Mouse (Mus musculus): ENCODE measurements around the gene Ccdc13.
A peak's percentile ranks its signal among the peaks of the same experiment; 100 is the strongest.

The Ccdc13 gene

DNA sequence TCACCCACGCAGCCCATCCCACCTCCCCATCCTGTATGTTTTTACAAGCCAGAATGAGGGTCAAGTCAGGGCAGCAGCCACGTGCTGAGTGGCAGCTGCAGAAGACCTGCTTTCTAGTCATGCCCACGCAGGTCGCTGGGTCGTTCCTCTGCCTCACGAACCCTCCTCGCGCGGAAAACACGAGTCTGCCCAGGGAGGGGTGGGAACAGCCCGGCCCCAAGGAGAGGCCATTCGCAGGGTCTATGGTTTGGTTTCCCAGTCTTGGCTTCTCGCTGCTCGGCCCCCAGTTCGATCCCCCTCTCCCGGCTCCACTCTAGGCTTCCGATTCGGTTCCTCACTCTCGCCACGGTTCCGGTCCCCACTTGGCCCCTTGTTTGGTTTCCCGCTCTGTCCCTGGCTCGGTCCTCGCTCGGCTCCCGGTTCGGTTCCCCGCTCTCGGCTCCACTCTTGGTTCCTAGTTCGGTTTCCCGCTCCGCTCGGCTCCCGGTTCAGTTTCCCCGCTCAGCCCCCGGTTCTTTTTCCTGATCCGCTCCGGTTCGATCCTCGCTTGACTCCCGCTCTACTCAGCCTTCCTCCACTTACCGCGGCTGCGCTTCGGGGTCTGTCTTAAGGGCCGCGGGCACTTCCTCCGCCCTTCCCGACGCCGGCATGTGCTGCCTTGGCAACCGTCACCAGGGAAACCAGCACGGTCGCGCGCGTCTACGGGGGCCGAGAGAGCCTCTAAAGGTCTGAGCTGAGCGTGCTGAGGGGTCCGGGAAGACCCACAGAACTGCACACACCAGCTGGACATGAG is at the start of gene Ccdc13:
Gene Ccdc13, minus strand, starts transcription at position 633 of the 793 bp plus-strand sequence.
- DNase-seq (ENCODE audit: low read depth, low spot score) = peak; percentile 77

DNA sequence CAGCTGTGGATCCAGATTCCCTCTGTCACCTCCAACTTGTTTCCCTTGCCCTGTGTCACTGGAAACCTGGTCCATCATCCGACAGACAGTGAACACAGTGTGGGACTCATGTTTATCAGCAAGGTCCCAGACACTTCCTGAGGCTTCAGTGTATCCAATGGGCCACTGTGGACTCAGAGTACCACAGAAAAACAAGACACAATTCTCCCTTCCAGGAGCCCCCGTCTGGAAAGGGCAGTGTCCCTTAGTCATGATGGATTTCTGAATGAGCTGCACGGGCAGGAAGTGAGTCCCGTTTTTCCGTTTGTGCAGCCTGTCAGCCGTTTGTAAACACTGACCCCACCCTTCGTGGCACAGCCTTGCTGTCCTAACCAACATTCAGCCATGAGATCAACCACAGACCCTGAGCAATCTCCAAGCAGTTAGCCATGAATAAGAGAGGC is 42.8 kb upstream of the Ccdc13 start:
- no peak for DNase-seq (ENCODE audit: low read depth, low spot score)

DNA sequence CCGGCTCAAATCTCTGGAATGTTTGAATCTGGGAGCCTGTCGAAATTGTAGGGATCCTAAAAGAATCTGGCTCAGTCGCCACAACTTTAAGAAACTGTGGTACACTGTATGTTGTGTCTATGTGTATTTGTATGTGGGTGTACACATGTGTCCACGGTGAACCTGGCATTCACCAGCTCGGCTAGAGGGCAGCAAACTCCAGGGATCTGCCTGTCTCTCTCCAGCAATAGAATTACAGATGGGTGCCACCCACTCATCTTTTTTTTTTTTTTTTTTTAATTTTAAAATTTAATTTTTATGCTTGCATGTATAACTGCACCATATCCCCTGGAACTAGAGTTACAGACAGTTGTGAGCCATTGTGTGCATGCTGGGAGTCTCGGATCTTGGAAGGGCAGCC is 42.0 kb upstream of the Ccdc13 start:
- no peak for DNase-seq (ENCODE audit: low read depth, low spot score)

DNA sequence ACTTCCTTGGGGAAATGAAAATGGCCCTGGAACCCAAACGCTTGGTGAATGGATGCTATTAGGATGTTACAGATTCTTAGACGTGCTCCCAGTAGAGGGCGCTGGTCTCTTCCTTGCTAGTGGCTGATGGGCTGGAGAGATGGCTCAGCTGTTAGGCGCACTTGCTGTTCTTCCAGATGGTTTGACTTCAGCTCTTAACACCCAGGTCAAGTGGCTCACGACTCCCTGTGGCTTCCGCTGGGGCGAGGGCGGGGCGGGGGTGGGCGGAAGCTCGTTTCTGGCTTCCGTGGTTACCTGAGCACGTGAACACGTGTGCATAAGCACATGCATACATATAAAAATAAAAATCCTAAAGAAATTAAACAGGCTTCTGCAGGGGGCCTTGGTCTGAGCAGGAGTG is 41.6 kb upstream of the Ccdc13 start:
- DNase-seq (ENCODE audit: low read depth, low spot score) = peak; percentile 50

DNA sequence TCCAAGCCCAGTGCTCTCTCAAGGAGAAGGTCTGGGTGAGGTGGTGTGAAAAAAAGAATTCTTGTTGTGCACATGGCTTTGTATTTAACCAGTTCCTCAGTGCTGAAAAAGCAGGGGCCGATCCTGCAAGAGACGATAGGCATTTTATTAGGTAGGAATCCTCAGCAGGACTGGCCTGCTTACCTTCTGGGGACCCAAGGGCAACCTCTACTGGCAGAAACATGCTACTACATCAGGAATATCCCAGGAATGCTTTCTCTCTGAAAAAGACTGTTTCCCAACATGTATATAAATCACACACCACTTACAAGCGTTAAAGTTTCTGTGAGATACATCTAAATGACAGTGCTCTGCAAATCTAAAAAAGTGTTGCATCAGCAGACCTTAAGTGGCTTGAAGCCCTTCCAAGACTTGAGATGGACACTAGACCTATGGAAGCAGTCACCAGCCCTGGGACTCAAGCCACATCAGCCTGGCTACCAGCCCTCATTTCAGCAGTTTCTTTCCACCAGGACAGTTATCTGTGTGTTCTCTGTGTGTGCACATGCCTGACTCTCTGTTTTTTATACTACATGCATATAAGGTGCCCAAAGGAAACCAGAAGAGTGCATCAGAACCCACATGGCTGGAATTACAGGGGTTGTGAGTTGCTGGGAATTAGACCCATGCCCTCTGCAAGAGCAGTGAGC is 37.9 kb upstream of the Ccdc13 start:
- DNase-seq (ENCODE audit: low read depth, low spot score) = peak; percentile 65

DNA sequence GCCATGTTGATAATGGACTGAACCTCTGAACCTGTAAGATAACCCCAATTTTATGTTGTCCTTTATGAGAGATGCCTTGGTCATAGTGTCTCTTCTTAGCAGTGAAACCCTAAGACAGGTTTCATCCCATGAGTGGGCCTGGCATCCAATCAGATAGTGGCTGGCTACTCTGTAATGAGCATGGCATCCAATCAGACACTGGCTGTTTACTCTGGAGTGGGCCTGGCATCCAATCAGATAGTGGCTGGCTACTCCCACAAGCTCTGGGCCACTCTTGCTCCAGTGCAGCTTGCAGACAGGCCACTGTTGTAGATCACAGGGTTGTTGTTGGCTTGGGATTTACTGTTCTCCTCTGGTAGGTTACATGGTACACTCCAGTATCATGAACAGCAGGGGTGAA is 34.3 kb upstream of the Ccdc13 start:
- DNase-seq (ENCODE audit: low read depth, low spot score) = no peak

DNA sequence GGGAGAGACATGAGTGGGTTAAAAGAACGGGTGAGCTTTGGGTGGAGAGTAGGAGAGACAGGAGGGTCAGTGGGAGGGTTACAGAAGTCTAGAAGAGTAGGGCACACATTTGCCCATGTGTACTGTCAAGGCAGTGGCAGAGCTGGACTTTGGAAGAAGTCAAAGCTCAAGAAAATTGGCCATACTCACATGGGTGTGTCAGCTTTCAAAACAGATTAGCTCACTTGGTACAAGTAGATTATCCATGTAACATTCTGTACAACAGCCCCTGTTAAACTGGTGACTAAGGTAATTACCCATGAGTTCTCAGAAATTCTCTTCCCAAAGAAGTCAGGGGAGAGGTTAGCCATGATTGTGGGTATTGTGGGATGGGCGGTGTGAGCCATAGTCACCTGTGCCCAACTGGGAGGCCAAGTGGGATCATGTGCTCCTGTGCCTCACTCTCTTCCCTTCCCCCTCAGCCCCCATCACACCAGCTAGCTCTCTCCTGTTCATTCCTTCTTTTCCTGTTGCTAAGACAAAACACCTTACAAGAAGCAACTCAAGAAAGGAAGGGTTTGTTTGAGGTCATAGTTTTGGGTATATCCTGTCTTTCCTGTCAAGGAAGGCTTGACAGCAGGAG is 32.9 kb upstream of the Ccdc13 start:
- no peak for DNase-seq (ENCODE audit: low read depth, low spot score)

DNA sequence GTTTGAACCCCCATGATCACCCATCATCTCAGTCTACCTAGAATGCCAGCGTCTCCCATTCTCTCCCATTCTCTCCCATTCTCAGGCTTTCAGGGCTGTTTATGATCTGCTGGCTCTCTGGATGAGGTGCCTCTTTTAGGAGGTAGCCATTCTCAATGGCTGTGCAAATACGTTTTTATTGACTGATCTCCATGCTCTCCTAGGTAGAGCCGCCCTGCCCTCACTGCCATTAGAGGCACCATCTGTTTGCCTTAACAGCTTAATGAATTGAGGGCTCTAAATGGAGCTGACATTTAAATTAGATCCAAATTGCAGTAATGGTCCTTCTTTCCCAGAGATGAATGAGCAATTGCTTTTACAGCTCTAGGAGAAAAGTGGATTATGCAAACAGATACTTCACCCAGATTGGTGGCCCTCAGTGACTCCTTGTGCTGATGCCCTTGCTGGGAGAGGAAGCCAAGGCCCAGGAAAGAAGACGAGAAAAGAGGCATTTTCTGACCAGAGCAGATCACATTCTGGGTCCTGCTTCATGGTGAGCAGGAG is 30.8 kb upstream of the Ccdc13 start:
- no peak for DNase-seq (ENCODE audit: low read depth, low spot score)

DNA sequence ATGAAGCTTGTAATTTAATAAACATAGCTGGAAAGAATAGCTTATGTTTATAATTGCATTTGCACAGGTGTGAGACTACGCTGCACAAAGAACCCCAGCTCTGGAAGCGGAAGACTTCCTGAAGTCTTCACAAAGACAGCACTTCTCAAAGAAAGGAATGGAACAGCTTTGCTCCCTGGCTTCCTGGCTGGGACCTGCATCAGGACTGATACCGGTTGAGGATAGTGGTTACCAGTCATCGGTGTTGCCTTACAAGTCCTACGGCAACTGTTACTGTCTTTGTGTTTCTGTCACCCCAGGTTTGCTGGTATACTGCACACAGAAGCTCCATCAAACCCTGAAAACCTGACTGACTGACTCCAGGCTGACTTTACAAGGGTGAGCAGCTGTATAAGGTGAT is 30.2 kb upstream of the Ccdc13 start:
- no peak for DNase-seq (ENCODE audit: low read depth, low spot score)

DNA sequence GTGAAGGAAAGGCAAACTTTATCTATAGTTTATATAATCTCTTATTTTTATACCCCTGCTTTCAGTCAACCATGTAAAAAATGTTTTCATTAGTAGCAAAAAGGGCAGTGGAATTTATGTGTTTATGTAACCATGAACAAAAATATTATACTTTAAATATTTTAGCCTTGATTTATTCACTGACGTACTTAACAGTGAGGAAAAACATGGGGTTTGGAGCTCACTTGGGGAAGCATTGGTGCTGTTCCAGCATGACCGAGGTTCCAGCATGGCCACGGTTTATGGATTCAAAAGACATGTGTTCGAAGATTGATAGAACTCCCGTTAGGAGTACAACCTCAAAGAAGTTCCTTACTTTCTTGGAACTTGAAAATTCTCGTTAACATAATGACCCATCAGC is 29.0 kb upstream of the Ccdc13 start:
- DNase-seq (ENCODE audit: low read depth, low spot score) = no peak

DNA sequence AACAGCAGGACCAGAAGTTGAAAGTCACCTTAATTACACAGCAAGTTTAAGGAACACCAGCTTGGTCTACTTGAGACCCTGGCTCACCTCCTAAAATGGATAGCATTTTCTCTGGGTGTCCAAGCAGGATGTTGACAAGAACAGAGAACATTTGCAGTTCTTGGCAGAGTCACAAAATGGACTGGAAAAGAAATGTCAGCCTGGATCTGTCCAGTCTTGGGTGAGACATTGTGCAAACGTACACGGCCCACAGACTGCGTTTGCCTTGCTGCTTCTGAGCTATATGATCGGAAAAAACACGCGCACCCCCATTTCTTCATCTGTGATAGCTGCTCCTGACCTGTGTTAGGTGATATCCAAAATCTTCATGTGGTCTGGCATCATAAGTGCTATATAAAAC is 28.4 kb upstream of the Ccdc13 start:
- no peak for DNase-seq (ENCODE audit: low read depth, low spot score)

DNA sequence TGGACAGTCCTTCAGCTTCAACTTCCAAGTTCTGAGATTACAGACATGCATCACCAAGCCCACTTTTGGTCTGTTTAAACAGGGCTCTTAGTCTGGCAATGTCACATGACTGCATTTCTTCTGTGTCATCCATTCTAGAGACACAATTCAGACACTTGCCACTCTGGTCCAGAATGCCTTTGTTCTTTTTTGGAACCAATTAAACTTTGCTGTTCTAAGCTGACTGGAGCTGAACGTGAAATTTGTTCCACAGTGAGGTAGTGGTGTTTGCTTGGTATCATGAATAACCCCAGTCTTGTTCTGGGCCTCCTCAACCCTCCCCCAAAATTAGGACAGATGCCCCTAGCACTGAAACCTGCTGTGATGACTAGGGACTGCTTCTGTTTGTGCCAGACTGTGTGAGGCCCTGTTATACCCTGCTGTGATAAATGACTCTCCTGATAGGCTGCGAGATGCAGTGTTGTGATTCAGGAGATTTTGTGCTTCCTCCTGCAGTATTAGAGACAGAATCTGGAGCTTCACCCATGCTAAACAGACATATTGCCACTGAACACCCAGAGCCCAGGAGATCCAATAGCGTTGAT is 26.3 kb upstream of the Ccdc13 start:
- no peak for DNase-seq (ENCODE audit: low read depth, low spot score)

DNA sequence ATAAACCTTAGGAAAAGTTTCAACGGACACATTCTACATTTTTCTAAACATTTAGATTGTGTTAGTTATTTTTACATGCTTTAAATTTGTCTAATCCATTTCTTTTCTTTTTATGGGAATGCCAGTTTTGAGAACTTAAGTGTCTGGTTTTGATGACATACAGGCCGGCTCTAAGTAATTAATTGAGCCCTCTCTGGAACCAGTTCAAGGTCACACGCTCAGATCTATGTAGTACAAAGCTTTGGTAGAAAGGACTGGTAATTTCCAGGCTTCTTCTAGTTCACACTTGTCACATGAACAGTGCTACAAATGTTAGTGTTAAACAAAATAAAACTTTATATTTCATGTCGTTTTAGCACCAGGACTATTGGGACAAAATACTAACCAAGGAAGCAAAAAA is 25.6 kb upstream of the Ccdc13 start:
- DNase-seq (ENCODE audit: low read depth, low spot score) = no peak

DNA sequence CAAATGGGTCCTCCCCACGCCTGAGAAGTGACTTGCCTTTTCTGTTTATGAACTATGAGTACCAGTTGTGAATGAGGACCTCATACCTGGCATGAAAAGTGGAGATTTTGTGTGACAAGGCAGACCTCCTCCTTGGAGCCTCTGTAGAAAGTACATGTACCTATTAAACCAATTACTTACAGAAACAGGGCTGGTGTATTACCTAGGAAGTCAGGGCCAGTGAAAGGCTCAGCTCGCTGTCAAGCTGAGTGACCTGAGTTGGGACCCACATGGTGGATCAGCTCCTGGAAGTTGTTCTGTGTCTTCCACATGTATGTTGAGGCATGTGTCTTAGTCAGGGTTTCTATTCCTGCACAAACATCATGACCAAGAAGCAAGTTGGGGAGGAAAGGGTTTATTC is 21.7 kb upstream of the Ccdc13 start:
- DNase-seq (ENCODE audit: low read depth, low spot score) = no peak

DNA sequence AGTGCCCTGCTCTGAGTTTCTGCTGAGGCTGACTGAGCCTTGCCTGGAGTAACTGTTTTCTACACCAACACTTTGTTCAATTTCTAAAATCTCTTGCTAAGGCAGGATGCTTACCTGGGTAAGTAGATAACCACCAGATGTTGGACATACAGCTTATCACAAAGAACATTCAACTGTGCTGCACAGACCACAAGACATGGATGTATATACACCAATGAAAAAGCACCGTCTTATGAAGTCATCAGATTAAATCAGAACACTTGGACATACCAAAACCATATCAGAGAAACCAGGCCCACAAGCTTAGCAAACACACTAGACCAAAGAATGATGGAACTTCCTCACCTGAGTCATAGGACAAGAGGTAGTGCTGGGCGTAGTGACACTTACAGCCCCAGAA is 20.1 kb upstream of the Ccdc13 start:
- no peak for DNase-seq (ENCODE audit: low read depth, low spot score)

DNA sequence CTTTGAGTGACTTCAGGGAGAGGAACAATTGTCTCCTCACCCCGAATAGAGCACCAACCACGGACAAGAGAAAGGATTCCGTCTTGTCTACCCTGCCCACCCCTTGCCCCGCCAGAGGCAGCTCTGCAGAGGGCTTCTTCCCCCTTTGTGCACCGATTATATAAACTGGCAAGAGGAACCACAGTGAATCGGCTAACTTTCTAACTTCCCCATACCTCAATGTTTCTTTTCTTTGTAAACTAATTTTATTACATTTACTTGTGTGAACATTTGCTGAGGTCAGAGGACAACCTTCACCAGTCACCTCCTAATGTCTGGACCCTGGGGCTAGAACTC is 18.9 kb upstream of the Ccdc13 start, which contains the start of gene Higd1a:
Gene Higd1a, minus strand, starts transcription at position 210 of the 336 bp plus-strand sequence.
- DNase-seq (ENCODE audit: low read depth, low spot score) = no peak

DNA sequence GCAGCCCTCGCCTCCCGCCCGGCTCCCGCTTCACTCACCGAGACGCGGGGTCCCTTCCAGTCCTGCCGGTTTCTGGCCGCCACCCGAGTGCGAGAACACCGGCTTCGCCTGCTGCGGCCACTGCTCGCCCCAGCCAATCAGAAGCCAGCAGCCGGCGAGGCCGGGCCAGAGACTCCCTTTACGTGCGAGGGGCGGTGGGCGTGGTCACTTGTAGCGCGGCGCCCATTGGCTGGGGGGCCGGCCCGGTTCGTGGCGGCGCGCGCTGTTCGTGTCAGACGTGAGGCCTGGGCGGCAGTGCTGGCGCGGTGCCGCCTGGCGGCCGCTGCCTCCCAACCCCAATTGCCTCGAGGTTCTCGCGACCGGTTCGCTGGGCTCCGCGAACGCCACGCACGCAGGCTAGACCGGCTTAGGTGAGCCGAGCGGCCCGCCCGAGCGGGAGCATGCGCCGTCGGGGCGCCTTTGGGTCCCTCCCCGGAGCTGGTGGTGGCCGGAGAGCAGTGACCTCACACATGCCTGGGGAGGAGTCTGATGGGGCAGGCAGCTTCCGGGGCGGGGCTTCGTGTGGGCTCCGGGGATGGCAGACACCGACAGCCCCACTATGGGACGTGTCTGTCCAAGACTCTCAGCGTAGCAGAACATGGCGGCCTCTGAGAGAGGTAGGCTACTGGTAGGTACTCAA is 18.4 kb upstream of the Ccdc13 start:
- DNase-seq (ENCODE audit: low read depth, low spot score) = peak; percentile 91

DNA sequence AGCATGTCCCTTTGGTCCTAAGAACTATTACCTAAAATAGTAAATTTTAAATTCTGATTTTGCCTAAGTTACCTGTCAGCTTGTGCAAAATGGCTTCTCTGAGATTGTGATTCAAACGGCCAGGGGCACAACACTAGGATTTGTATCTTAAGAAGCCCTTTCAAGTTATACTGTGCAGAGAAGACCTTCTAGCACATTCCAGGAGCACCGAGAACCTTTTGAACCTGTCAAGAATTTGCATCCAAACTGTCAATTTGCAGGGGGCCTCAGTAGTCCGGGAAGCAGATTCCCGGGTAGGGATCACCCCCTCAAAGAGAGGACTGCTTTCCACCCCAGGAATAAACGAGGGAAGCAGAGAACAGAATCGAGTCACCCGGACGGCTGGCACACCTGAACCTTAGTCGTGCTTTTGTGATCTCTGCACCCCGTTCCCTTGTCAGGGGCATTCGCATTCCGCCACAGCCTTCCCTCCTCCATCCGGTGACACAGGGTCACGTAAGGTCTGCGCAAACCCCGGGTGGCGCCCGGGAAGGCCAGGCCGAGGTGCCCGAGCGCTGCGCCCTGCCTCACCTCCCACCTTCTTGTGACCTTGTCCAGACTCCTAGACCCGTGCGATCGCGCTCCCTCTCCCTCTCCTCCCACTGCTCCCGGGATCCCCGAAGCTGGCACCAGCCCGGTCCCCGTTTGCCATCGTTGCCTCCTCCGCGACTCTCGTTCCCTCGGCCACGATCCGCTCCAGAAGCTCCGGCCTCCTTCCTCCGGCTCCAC is 17.6 kb upstream of the Ccdc13 start:
- no peak for DNase-seq (ENCODE audit: low read depth, low spot score)

DNA sequence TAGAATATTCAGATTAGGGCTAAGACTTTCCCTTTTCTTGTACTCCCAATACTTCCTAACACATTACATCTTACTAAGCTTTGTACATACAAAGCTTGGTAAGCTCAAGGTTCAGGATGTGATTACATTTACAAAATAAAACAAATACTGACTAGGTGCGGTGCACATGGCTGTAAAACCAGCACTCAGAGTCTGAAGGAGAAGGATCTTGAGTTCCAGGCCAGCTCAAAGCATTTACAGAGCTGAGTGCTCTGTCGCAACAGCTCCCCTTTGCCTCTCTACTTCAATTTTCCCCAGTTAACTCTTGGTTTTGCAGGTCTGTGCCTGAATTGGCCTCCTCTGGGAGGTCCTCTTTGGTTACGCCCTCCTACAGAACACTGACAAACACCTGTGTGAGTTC is 15.0 kb upstream of the Ccdc13 start:
- no peak for DNase-seq (ENCODE audit: low read depth, low spot score)

DNA sequence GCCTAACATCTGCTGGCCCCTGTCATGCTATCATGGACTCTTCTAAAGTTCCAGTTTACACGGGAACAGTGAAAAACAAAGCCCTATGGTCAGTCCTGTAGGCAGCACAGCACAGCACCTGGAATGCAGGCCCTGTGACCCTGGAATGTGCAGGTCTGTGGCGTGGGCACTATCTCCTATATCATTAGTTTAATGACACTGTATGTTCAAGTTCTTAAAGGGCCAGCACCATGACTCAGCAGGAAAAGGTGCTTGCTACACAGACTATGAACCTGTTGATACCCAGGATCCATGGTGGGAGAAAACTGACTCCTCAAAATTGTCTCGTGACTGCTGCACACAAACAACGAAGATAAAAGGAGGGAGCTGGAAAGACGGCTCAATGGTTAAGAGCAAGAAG is 8.6 kb upstream of the Ccdc13 start:
- no peak for DNase-seq (ENCODE audit: low read depth, low spot score)

DNA sequence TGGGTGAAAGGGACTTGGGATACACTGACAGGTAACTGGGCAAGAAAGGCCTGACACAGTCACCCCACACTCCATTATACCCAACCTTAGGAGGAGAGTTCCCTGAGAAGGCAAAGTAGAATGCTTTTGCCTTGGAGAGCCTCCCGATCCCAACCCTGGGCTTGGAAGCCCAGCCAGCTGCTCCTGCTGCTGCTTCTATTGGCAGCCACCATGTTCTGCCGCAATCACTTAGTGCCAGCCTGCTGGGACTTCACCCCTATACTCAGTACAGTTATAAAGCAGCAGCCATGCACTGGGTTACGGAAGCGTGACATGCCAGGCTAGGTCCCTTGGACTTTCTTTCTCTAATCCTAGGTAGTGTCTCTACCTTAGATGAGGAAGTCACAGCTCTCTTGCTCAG is 7.9 kb upstream of the Ccdc13 start:
- no peak for DNase-seq (ENCODE audit: low read depth, low spot score)

Data from forelimb bud, embryonic 11.5 days (tissue).